Mouse (Mus musculus): Measurements from ENCODE around the gene Kcnh2. TPM values are rescaled to one million over a fixed set of nuclear protein-coding genes. Genes with fewer than 3 reads are reported as not detected.

Gene Kcnh2
- polyA plus RNA-seq, 1 experiment from 2014 or later: 7.1 TPM

DNA sequence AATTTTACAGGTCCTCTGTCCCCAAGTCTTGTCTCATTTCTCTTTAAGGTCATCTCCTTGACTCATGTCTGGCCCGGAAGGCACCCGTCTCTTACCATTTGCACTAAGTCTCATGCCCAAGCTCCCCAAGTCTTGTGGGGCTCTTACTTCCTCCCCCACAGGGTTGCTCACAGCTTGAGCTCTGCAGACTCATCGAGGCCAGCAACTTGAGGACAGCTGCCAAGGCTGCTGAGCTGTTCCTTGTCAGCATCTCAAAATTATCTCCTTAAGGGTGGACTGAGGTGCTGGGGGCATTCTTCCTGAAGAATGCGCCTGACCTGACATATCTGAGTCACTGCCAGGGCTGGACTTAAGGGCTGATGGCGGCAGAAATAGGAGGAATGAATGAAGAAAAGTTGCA lies 68.2 kb downstream of the Kcnh2 start:
- 78% methylated on average over 5 of the region's 5 CpGs for WGBS
- no peaks in the 10 kb centered on the region for H3K27me3 ChIP-seq (ENCODE audit: control insufficient read depth, insufficient read depth, low read length)
- H3K4me2 ChIP-seq (ENCODE audit: low read depth, severe bottlenecking): no peak overlapping the region
- no peak for ATAC-seq (ENCODE audit: insufficient number of reproducible peaks, low FRiP score, low TSS enrichment, low read depth)
- no peak overlapping the region for H3K27ac ChIP-seq (replicated peaks; ENCODE audit: low read depth, low read length)
- no peaks in the 10 kb centered on the region for H3K9me3 ChIP-seq (ENCODE audit: control insufficient read depth, low read length)
- no peaks in the 10 kb centered on the region for H3K36me3 ChIP-seq (ENCODE audit: control insufficient read depth, insufficient read depth, low read length)
- no peak for DNase-seq (ENCODE audit: low spot score)
- H3K9ac ChIP-seq (ENCODE audit: low read length): no peak overlapping the region
- H3K4me3 ChIP-seq (ENCODE audit: low read depth, low read length): no peak overlapping the region
- H3K4me1 ChIP-seq (ENCODE audit: control insufficient read depth, insufficient read depth, low read length): no peaks in the 10 kb centered on the region

DNA sequence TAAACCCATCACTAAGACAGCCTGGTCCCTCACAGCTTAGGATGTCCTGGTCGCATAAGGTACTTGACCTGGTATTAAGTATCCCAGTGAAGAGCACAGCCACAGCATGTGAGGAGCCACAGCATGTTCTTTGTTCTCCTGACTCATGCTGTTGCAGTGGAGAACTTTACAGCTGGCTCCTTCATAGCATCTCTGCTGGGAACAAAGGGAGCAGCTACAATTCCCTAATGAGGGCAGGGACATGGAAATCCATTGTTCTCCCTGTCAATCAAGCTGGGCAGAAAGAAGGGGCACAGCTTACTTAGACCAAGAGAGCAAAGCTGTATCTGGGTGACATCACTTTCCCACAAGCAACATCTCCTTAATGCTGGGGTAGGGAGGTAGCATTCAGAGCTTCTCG lies 70.9 kb downstream of the Kcnh2 start:
- no peaks in the 10 kb centered on the region for H3K9me3 ChIP-seq (ENCODE audit: control insufficient read depth, low read length)
- no peaks in the 10 kb centered on the region for H3K36me3 ChIP-seq (ENCODE audit: control insufficient read depth, insufficient read depth, low read length)
- ATAC-seq (ENCODE audit: insufficient number of reproducible peaks, low FRiP score, low TSS enrichment, low read depth) (no peak), DNase-seq (ENCODE audit: low spot score) (no peak)
- no peak overlapping the region for H3K9ac ChIP-seq (ENCODE audit: low read length)
- no peak overlapping the region for H3K27ac ChIP-seq (replicated peaks; ENCODE audit: low read depth, low read length)
- H3K4me3 ChIP-seq (ENCODE audit: low read depth, low read length): no peak overlapping the region
- H3K27me3 ChIP-seq (ENCODE audit: control insufficient read depth, insufficient read depth, low read length): no peaks in the 10 kb centered on the region
- no peak overlapping the region for H3K4me2 ChIP-seq (ENCODE audit: low read depth, severe bottlenecking)
- no peaks in the 10 kb centered on the region for H3K4me1 ChIP-seq (ENCODE audit: control insufficient read depth, insufficient read depth, low read length)
- WGBS: 80% methylated on average over 2 of the region's 2 CpGs

DNA sequence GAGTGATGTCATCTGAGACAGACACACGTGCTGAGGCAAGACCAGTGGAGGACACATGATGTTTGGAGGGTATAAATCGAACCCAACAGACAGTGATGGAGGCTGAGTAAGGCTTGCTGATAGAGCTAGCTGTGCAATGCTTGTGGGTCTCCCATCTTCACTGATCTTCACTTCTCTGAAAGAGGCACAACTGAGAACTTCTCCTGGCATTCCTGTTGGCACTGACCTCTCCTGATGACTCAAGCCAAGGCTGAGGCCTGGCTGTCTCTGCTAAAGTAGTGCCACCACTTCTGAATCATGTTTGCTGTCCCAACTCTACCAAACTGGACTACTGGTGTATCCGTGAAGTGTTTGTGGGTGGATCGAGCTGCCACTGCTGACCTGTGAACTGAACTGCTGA lies 71.9 kb downstream of the Kcnh2 start:
- no peaks in the 10 kb centered on the region for H3K4me1 ChIP-seq (ENCODE audit: control insufficient read depth, insufficient read depth, low read length)
- H3K9me3 ChIP-seq (ENCODE audit: control insufficient read depth, low read length): no peaks in the 10 kb centered on the region
- ATAC-seq (ENCODE audit: insufficient number of reproducible peaks, low FRiP score, low TSS enrichment, low read depth) (no peak), DNase-seq (ENCODE audit: low spot score) (no peak)
- H3K4me3 ChIP-seq (ENCODE audit: low read depth, low read length): no peak overlapping the region
- 71% methylated on average over 4 of the region's 4 CpGs for WGBS
- no peak overlapping the region for H3K9ac ChIP-seq (ENCODE audit: low read length)
- no peaks in the 10 kb centered on the region for H3K36me3 ChIP-seq (ENCODE audit: control insufficient read depth, insufficient read depth, low read length)
- H3K4me2 ChIP-seq (ENCODE audit: low read depth, severe bottlenecking): no peak overlapping the region
- H3K27ac ChIP-seq (replicated peaks; ENCODE audit: low read depth, low read length): no peak overlapping the region
- no peaks in the 10 kb centered on the region for H3K27me3 ChIP-seq (ENCODE audit: control insufficient read depth, insufficient read depth, low read length)

DNA sequence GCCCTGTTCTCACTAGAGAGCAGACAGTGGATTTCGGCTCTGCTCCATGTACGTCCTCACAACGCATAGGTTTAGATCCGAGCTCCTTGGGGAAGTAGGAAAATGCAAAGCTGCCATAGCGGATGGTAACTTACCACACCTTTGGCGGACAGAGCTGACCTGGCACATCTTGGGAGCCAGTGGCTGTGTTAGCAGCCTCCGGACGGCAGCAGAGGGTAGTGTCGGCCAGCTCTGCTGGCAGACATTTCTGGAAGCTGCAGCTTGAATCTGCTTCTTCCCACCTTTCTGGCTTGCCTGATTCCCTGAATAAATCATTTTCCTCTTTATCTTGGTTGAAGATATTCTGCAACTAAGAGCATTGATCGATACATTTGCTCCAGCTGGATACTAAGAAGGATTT lies 73.2 kb downstream of the Kcnh2 start:
- Histone ChIP-seq H3K4me1 (ENCODE audit: control insufficient read depth, insufficient read depth, low read length) (no peaks in the 10 kb centered on the region), H3K4me2 (ENCODE audit: low read depth, severe bottlenecking) (no peak overlapping the region), H3K27ac (replicated peaks; ENCODE audit: low read depth, low read length) (no peak overlapping the region), H3K4me3 (ENCODE audit: low read depth, low read length) (no peak overlapping the region), H3K27me3 (ENCODE audit: control insufficient read depth, insufficient read depth, low read length) (no peaks in the 10 kb centered on the region), H3K9me3 (ENCODE audit: control insufficient read depth, low read length) (no peaks in the 10 kb centered on the region), H3K9ac (ENCODE audit: low read length) (no peak overlapping the region), H3K36me3 (ENCODE audit: control insufficient read depth, insufficient read depth, low read length) (no peaks in the 10 kb centered on the region)
- 89% methylated on average over 10 of the region's 10 CpGs for WGBS
- ATAC-seq (ENCODE audit: insufficient number of reproducible peaks, low FRiP score, low TSS enrichment, low read depth): no peak
- no peak for DNase-seq (ENCODE audit: low spot score)

DNA sequence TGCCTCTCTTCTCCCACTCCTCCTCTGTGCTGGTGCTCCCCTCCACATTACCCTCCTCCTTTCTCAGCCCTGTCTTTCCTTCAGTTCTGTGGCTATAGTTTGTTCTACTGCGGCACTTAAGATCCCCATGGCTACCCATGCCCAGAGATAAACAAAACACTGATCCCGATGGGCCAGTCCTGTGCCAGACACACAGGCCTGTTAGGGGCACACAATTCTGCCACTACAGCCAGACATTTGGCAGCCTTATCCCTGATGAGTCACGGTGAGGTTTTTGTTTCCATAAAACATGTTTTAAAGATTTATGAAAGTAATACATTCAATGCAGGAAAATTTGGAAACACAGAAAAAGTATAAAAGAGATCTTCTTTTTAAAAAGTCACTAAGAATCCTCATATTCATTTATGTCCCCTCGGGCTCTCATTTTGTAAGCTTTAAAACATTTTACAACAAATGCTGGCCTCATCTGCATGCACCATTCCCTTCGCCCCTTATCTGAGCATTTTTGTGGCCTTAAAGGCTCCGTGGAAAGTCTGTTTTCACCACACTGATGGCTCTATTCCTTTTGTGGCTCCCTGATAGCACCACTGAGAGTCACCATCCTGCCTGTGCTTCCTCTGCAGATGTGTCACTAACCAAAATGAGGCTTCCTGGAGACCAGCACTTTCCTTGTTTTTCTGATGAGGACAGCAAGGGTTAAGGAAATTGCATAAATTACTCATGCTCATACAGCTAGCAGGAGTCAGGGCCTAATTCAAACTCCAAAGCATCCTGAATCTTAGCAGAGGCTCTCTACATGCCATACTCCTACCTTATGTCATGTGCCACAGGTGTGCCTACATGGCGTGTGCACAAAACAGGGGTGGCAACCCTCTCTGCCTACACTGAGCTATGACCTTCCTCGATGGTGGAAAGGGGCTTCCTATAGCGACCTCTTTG lies 77.5 kb downstream of the Kcnh2 start:
- Histone ChIP-seq H3K27me3 (ENCODE audit: control insufficient read depth, insufficient read depth, low read length) (no peaks in the 10 kb centered on the region), H3K36me3 (ENCODE audit: control insufficient read depth, insufficient read depth, low read length) (no peaks in the 10 kb centered on the region), H3K9ac (ENCODE audit: low read length) (no peak overlapping the region), H3K4me2 (ENCODE audit: low read depth, severe bottlenecking) (no peak overlapping the region), H3K9me3 (ENCODE audit: control insufficient read depth, low read length) (no peaks in the 10 kb centered on the region), H3K4me3 (ENCODE audit: low read depth, low read length) (no peak overlapping the region), H3K27ac (replicated peaks; ENCODE audit: low read depth, low read length) (no peak overlapping the region), H3K4me1 (ENCODE audit: control insufficient read depth, insufficient read depth, low read length) (no peaks in the 10 kb centered on the region)
- no peak for ATAC-seq (ENCODE audit: insufficient number of reproducible peaks, low FRiP score, low TSS enrichment, low read depth)
- DNase-seq (ENCODE audit: low spot score): no peak
- 69% methylated on average over 9 of the region's 9 CpGs for WGBS

DNA sequence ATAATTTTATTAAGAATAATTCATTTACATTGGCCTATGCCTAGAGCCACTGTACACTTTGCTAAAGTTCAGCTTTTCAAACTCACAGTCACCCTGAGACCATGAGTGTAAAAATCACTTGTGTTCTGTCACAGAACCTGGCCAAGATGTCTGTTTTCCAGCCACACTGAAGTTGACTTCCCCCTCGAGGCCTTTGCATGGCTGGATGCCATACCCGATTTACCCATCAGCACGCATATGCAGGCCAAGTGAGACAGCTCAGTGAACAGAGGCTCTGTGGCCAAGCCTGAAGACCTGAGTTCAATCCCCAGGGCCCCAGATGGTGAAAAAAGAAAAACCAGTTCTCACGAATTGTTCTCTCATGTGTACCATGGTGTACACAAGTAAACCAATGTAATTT lies 80.5 kb downstream of the Kcnh2 start:
- Histone ChIP-seq H3K4me3 (ENCODE audit: low read depth, low read length) (no peak overlapping the region), H3K27me3 (ENCODE audit: control insufficient read depth, insufficient read depth, low read length) (no peaks in the 10 kb centered on the region), H3K4me1 (ENCODE audit: control insufficient read depth, insufficient read depth, low read length) (0 out of 2 replicates have a peak, but pooled peaks cover 4% of the 10 kb centered on the region), H3K27ac (replicated peaks; ENCODE audit: low read depth, low read length) (no peak overlapping the region), H3K4me2 (ENCODE audit: low read depth, severe bottlenecking) (no peak overlapping the region), H3K9me3 (ENCODE audit: control insufficient read depth, low read length) (no peaks in the 10 kb centered on the region), H3K9ac (ENCODE audit: low read length) (no peak overlapping the region), H3K36me3 (ENCODE audit: control insufficient read depth, insufficient read depth, low read length) (no peaks in the 10 kb centered on the region)
- WGBS: 83% methylated on average over 4 of the region's 4 CpGs
- DNase-seq (ENCODE audit: low spot score): no peak
- ATAC-seq (ENCODE audit: insufficient number of reproducible peaks, low FRiP score, low TSS enrichment, low read depth): no peak

Other genes starting within 250 kb of the Kcnh2 start
- 21.1 and 24.9 TPM in 2 replicates for gene Nupl2, start 186.6 kb downstream of the Kcnh2 start, polyA plus RNA-seq (2014; fragmentation: Nextera tagmentation; extraction: Ambion mirVana)
- 4.8 and 5.3 TPM in 2 replicates for gene Nos3, start 13.2 kb upstream of the Kcnh2 start, polyA plus RNA-seq (2014; fragmentation: Nextera tagmentation; extraction: Ambion mirVana)
- gene Atg9b, start 40.5 kb upstream of the Kcnh2 start, polyA plus RNA-seq (2014; fragmentation: Nextera tagmentation; extraction: Ambion mirVana): 0.35 and 1.2 TPM in 2 replicates
- gene Abcb8, start 42.1 kb upstream of the Kcnh2 start, polyA plus RNA-seq (2014; fragmentation: Nextera tagmentation; extraction: Ambion mirVana): 37.6 and 40.5 TPM in 2 replicates
- 0.33 and 0.40 TPM in 2 replicates for gene Asic3, start 61.8 kb upstream of the Kcnh2 start, polyA plus RNA-seq (2014; fragmentation: Nextera tagmentation; extraction: Ambion mirVana)
- gene Cdk5, start 71.9 kb upstream of the Kcnh2 start, polyA plus RNA-seq (2014; fragmentation: Nextera tagmentation; extraction: Ambion mirVana): 48.6 and 49.2 TPM in 2 replicates
- gene Slc4a2, start 72.2 kb upstream of the Kcnh2 start, polyA plus RNA-seq (2014; fragmentation: Nextera tagmentation; extraction: Ambion mirVana): 26.9 and 28.0 TPM in 2 replicates
- gene Fastk, start 93.7 kb upstream of the Kcnh2 start, polyA plus RNA-seq (2014; fragmentation: Nextera tagmentation; extraction: Ambion mirVana): 89.6 and 95.1 TPM in 2 replicates
- gene Tmub1, start 96.2 kb upstream of the Kcnh2 start, polyA plus RNA-seq (2014; fragmentation: Nextera tagmentation; extraction: Ambion mirVana): 25.4 and 27.1 TPM in 2 replicates
- 39.9 and 52.1 TPM in 2 replicates for gene Agap3, start 100.6 kb upstream of the Kcnh2 start, polyA plus RNA-seq (2014; fragmentation: Nextera tagmentation; extraction: Ambion mirVana)
- 0.04 TPM in 1 of 2 replicates, not detected in the other for gene Gbx1, start 175.6 kb upstream of the Kcnh2 start, polyA plus RNA-seq (2014; fragmentation: Nextera tagmentation; extraction: Ambion mirVana)
- 0.40 and 0.81 TPM in 2 replicates for gene Asb10, start 189.4 kb upstream of the Kcnh2 start, polyA plus RNA-seq (2014; fragmentation: Nextera tagmentation; extraction: Ambion mirVana)
- not detected in 2 replicates for gene 4931409K22Rik, start 205.2 kb upstream of the Kcnh2 start, polyA plus RNA-seq (2014; fragmentation: Nextera tagmentation; extraction: Ambion mirVana)
- gene Abcf2, start 225.9 kb upstream of the Kcnh2 start, polyA plus RNA-seq (2014; fragmentation: Nextera tagmentation; extraction: Ambion mirVana): 149 and 155 TPM in 2 replicates
- gene Chpf2, start 235.1 kb upstream of the Kcnh2 start, polyA plus RNA-seq (2014; fragmentation: Nextera tagmentation; extraction: Ambion mirVana): 8.1 and 9.0 TPM in 2 replicates

Measured in limb, embryonic 11.5 days (tissue).